Mouse (Mus musculus) embryonic facial prominence, embryonic 12.5 days (tissue): ENCODE measurements at regions not wholly inside any gene's neighbourhood (a gene's known extent, or its start where the extent isn't known, plus 50 kb on each side); places are given as distances from the start of the nearest gene placed in this dataset.

Source experiments
- ATAC-seq: fragments of 200-750 bp; cut with Nextera tagmentation; 2 replicates; pipeline ENCODE4 v1.8.0; 2017; ENCODE audit not compliant: insufficient number of reproducible peaks, insufficient read depth, low FRiP score, low TSS enrichment
- H3K27ac ChIP-seq: fragments of 300-500 bp; sonication (generic); 2 replicates; pipeline ENCODE4 v1.5.1; 2016; ENCODE audit warnings: mild to moderate bottlenecking
- H3K27me3 ChIP-seq: fragments of 300-500 bp; sonication (generic); 2 replicates; pipeline ENCODE4 v1.6.1; 2016; ENCODE audit warnings: mild to moderate bottlenecking, moderate library complexity
- H3K36me3 ChIP-seq: fragments of 300-500 bp; sonication (generic); 2 replicates; pipeline ENCODE4 v1.6.1; 2016; ENCODE audit warnings: mild to moderate bottlenecking
- H3K4me1 ChIP-seq: fragments of 300-500 bp; sonication (generic); 2 replicates; pipeline ENCODE4 v1.6.1; 2016
- H3K4me2 ChIP-seq: fragments of 300-500 bp; sonication (generic); replicated peaks from 2 replicates; pipeline ENCODE4 v1.6.1; 2016; ENCODE audit warnings: mild to moderate bottlenecking, moderate library complexity
- H3K4me3 ChIP-seq: fragments of 300-500 bp; sonication (generic); 2 replicates; pipeline ENCODE4 v1.5.1; 2016; ENCODE audit warnings: mild to moderate bottlenecking
- H3K9ac ChIP-seq: fragments of 300-500 bp; sonication (generic); 2 replicates; pipeline ENCODE4 v1.6.1; 2016; ENCODE audit warnings: mild to moderate bottlenecking, moderate library complexity
- H3K9me3 ChIP-seq: fragments of 300-500 bp; sonication (generic); 2 replicates; pipeline ENCODE4 v1.6.1; 2016; ENCODE audit warnings: mild to moderate bottlenecking, moderate library complexity
- WGBS: fragments of 180-500 bp; shearing (Covaris S2); methylation state at CpG from one replicate; pipeline ENCODE4 v1.1.7; 2016; 5-methylcytosine and 5-hydroxymethylcytosine counted together

GRCm38 (mm10) chr2:133141341-133142035, 195.8 kb upstream of the Fermt1 start:
- no peak for ATAC-seq
- Histone ChIP-seq H3K4me2 (no peak overlapping the region), H3K9ac (no peak overlapping the region), H3K9me3 (no peaks in the 10 kb centered on the region), H3K36me3 (no peaks in the 10 kb centered on the region), H3K27me3 (no peaks in the 10 kb centered on the region), H3K4me1 (no peaks in the 10 kb centered on the region), H3K4me3 (no peak overlapping the region), H3K27ac (no peak overlapping the region)
- WGBS: 66% methylated on average over 6 of the region's 6 CpGs

DNA sequence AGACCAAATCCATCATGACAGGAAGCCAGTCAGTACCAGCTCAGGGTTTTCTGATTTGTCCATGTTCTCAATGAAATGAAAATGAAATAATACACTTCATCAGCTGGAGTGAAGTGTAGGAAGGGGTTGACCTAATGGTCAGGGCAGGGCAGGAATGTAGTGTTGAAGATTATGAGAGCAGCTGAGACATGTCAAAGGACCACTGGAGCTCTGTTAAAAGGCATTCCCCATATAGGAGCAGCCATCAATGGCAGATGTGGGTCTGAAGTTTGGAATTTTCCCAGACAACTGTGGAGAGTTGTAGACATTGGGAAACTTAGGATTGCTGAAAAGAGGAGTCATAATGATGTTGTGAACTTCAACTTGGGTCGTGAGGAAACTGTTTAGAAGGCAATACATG, 206.8 kb upstream of the Fermt1 start:
- Histone ChIP-seq H3K27ac (no peak overlapping the region), H3K4me2 (no peak overlapping the region), H3K9ac (no peak overlapping the region), H3K27me3 (no peaks in the 10 kb centered on the region), H3K36me3 (no peaks in the 10 kb centered on the region), H3K4me1 (no peaks in the 10 kb centered on the region), H3K9me3 (no peaks in the 10 kb centered on the region), H3K4me3 (no peak overlapping the region)
- no peak for ATAC-seq
- WGBS: 74% methylated on average over 1 of the region's 1 CpGs

- WGBS: 47% methylated on average over 3 of the region's 3 CpGs
- H3K4me1 ChIP-seq: 0 out of 2 replicates have a peak, but pooled peaks cover 4% of the 10 kb centered on the region
- no peak for ATAC-seq
- H3K27me3 ChIP-seq: no peaks in the 10 kb centered on the region
- H3K27ac ChIP-seq: no peak overlapping the region
- H3K9ac ChIP-seq: no peak overlapping the region
- no peaks in the 10 kb centered on the region for H3K36me3 ChIP-seq
- H3K9me3 ChIP-seq: no peaks in the 10 kb centered on the region
- no peak overlapping the region for H3K4me2 ChIP-seq
- no peak overlapping the region for H3K4me3 ChIP-seq
Measured at GRCm38 (mm10) chr2:133156537-133156936, 210.8 kb upstream of the Fermt1 start.

DNA sequence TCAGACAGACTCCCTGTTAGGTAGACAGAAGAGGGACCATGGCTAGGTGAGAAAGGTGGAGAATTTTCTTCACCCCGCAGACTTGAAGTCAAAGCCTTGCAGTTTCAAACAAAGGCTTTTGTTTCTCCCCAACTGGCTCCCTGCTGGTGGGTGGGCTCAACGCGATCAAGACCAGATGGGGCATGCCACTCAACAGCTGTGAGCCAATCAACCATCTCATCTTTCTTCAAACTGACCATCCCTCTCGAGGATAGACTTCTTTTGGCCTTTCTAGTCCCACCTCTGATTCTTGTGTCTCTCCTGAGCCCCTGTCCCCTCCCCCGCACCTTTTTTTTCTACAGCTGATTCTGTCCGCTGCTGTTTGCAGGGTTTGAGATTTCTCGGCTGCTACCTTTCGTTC, 212.5 kb upstream of the Fermt1 start:
- Histone ChIP-seq H3K27ac (no peak overlapping the region), H3K27me3 (no peaks in the 10 kb centered on the region), H3K4me2 (no peak overlapping the region), H3K36me3 (no peaks in the 10 kb centered on the region), H3K9me3 (no peaks in the 10 kb centered on the region), H3K4me1 (0 out of 2 replicates have a peak, but pooled peaks cover 4% of the 10 kb centered on the region), H3K9ac (no peak overlapping the region), H3K4me3 (no peak overlapping the region)
- WGBS: 40% methylated on average over 8 of the region's 8 CpGs
- ATAC-seq: no peak

DNA sequence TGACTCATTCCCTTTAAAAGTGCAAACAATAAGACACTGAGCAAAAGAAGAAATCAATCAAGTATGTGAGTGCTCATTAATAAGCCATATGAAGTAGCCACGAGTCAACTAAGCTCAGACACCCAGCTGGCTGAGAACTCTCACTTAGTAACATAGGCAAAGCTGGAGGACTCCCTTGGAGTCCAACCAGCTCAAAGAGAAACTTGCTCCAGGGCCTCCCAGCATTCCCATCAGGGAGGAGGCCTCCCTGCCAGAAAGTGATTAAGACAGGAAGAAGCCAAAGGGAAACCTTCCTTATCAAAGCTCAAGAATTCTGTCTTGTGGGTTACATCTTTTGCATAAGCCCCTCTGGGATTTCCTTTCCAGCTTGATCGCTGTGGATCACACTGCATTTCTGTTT, 213.7 kb upstream of the Fermt1 start:
- no peak for ATAC-seq
- Histone ChIP-seq H3K36me3 (no peaks in the 10 kb centered on the region), H3K4me1 (0 out of 2 replicates have a peak, but pooled peaks cover 4% of the 10 kb centered on the region), H3K4me3 (no peak overlapping the region), H3K9ac (no peak overlapping the region), H3K9me3 (no peaks in the 10 kb centered on the region), H3K27ac (no peak overlapping the region), H3K4me2 (no peak overlapping the region), H3K27me3 (no peaks in the 10 kb centered on the region)
- 34% methylated on average over 2 of the region's 2 CpGs for WGBS

- Histone ChIP-seq H3K4me2 (no peak overlapping the region), H3K27me3 (no peaks in the 10 kb centered on the region), H3K4me3 (no peak overlapping the region), H3K4me1 (no peaks in the 10 kb centered on the region), H3K27ac (no peak overlapping the region), H3K9me3 (no peaks in the 10 kb centered on the region), H3K36me3 (no peaks in the 10 kb centered on the region), H3K9ac (no peak overlapping the region)
- no peak for ATAC-seq
- 80% methylated on average over 3 of the region's 3 CpGs for WGBS
Measured at GRCm38 (mm10) chr2:133176411-133176810, 230.7 kb upstream of the Fermt1 start.

DNA sequence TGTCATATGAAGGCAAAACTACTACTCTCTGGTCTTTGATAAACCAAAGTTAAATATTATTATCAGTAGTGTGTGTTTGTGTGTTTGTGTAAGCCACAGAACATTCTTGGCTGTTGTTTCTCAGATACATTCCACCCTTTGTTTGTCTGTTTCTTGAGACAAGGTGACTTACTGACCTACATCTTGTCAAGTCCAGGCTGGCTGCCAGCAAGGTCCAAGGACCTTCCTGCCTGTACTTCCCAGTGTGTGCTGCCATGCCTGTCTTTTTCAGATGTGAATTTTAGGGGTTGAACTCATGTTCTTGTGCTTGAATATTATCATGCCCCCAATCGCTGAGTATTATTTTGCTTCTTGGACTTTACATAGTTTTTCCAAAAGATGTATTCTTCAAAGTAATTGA, 235.5 kb upstream of the Fermt1 start:
- ATAC-seq: no peak
- Histone ChIP-seq H3K27me3 (no peaks in the 10 kb centered on the region), H3K4me2 (no peak overlapping the region), H3K4me1 (no peaks in the 10 kb centered on the region), H3K4me3 (no peak overlapping the region), H3K9me3 (no peaks in the 10 kb centered on the region), H3K36me3 (no peaks in the 10 kb centered on the region), H3K27ac (no peak overlapping the region), H3K9ac (no peak overlapping the region)
- 93% methylated on average over 1 of the region's 1 CpGs for WGBS

DNA sequence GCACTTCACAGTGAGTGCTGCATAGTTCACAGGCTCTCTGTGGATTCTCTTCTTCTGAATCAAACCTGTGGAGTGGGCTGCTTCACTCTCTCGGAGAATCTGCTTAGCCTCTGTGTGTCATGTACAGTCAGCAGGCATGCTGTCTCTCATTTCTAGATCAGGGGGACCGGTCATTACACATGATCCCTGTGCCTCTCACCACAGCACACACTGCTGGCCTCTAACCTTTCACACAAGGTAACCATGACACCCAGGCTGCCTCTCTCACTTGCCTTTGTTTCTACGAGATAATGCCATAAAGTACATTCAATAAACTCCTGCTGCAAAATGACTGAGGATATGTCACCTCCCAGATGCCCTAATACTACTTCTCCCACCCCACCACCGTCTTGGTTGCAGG, 237.2 kb upstream of the Fermt1 start:
- Histone ChIP-seq H3K4me2 (no peak overlapping the region), H3K27ac (no peak overlapping the region), H3K9ac (no peak overlapping the region), H3K27me3 (no peaks in the 10 kb centered on the region), H3K9me3 (no peaks in the 10 kb centered on the region), H3K4me1 (no peaks in the 10 kb centered on the region), H3K4me3 (no peak overlapping the region), H3K36me3 (no peaks in the 10 kb centered on the region)
- WGBS: 80% methylated on average over 4 of the region's 4 CpGs
- no peak for ATAC-seq

DNA sequence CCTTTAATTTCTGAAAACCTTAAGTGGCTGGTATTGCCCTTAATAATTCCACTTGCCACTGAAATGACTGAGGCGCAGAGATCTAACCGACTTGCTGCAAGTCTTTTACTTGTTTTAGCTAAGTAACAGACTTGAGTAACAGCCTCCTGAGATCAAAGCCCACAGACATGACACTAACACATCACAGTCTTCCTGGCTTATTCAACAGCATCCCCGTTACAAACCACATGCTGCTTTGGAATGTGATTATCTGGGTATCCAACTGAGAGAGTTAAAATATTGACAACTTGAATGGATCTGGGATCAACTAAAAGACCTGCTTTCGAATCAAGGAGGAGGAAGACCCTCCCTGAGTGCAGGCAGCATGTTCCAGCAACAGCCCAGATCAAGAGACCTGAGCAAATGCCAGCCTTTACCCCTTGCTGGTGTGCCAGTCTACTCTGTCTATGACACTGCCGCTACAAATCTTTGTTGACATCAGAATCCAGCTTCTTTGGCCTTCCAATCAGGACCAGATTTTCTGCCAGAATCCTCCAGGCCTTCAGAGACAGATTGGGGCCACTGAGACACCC, 258.7 kb upstream of the Fermt1 start:
- no peak overlapping the region for H3K27ac ChIP-seq
- 48% methylated on average over 5 of the region's 5 CpGs for WGBS

GRCm38 (mm10) chr2:133208498-133208897, 262.8 kb upstream of the Fermt1 start:
- H3K9me3 ChIP-seq: no peaks in the 10 kb centered on the region
- H3K27me3 ChIP-seq: no peaks in the 10 kb centered on the region
- no peaks in the 10 kb centered on the region for H3K36me3 ChIP-seq
- H3K9ac ChIP-seq: no peak overlapping the region
- H3K4me1 ChIP-seq: peaks cover 7% of the 10 kb centered on the region
- no peak overlapping the region for H3K27ac ChIP-seq
- no peak overlapping the region for H3K4me2 ChIP-seq
- 38% methylated on average over 4 of the region's 4 CpGs for WGBS
- no peak overlapping the region for H3K4me3 ChIP-seq
- ATAC-seq: no peak

More for the DNA sequence above, 258.7 kb upstream of the Fermt1 start:
- Histone ChIP-seq H3K9me3 (no peaks in the 10 kb centered on the region), H3K4me3 (no peak overlapping the region), H3K9ac (no peak overlapping the region), H3K36me3 (no peaks in the 10 kb centered on the region), H3K27me3 (no peaks in the 10 kb centered on the region), H3K4me1 (peaks cover 7% of the 10 kb centered on the region), H3K4me2 (no peak overlapping the region)
- no peak for ATAC-seq

DNA sequence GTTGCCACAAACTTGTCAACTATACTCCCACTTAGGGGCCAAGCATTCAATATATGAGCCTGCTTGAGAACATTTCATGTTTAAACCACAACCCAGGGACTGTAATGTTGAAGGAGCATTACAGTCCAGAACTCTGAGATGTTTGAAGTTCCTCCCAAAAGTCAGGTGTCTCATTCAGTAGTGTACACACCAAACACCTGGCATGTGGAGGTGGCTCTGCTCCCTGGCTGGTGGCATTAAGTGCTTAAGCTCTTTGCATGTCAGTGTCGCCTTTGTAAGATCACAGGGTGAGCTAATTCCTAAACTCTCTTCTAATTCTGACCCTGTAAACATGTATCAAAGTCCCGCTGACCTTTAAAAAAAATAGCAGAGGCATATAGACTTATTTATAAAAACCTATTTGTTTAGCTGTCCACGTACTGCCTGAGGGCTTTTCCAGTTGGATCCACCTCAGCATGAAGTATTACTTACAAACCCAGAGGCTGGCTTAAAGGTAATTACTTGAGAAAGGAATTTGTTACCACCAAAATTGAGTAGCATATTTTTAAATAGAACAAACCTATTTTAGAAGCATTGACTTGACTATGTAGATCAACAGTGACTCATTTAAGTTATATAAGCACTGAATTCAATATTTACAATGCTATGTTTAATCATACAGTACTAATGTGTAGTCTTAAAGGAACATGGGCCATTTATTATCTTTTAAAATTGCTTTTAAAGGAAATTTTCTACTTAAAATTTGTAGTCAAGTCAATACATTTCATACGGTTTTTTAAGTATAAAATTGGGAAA, 276.3 kb upstream of the Fermt1 start:
- no peak overlapping the region for H3K4me3 ChIP-seq
- 62% methylated on average over 4 of the region's 4 CpGs for WGBS
- no peaks in the 10 kb centered on the region for H3K4me1 ChIP-seq
- no peaks in the 10 kb centered on the region for H3K27me3 ChIP-seq
- H3K4me2 ChIP-seq: no peak overlapping the region
- no peak overlapping the region for H3K27ac ChIP-seq
- no peak overlapping the region for H3K9ac ChIP-seq
- no peak for ATAC-seq
- no peaks in the 10 kb centered on the region for H3K9me3 ChIP-seq
- no peaks in the 10 kb centered on the region for H3K36me3 ChIP-seq
